Mouse (Mus musculus): ENCODE data around the gene Olfr736. TPM values are rescaled to one million over a fixed set of nuclear protein-coding genes. Genes with fewer than 3 reads are reported as not detected.

Gene Olfr736
- polyA plus RNA-seq, 1 experiment from 2014 or later, result not detected

Other genes with a start within 250 kb of the Olfr736 start
- gene Olfr728, start 238.5 kb upstream of the Olfr736 start, polyA plus RNA-seq (2015; fragmentation: Nextera tagmentation; extraction: Ambion mirVana), result not detected in 2 replicates
- not detected in 2 replicates for gene Olfr729, start 228.3 kb upstream of the Olfr736 start, polyA plus RNA-seq (2015; fragmentation: Nextera tagmentation; extraction: Ambion mirVana)
- gene Olfr730, start 193.0 kb upstream of the Olfr736 start, polyA plus RNA-seq (2015; fragmentation: Nextera tagmentation; extraction: Ambion mirVana), result not detected in 2 replicates
- gene Olfr731, start 139.3 kb upstream of the Olfr736 start, polyA plus RNA-seq (2015; fragmentation: Nextera tagmentation; extraction: Ambion mirVana), result not detected in 2 replicates
- not detected in 2 replicates for gene Olfr732, start 97.0 kb upstream of the Olfr736 start, polyA plus RNA-seq (2015; fragmentation: Nextera tagmentation; extraction: Ambion mirVana)
- not detected in 2 replicates for gene Olfr733, start 79.6 kb upstream of the Olfr736 start, polyA plus RNA-seq (2015; fragmentation: Nextera tagmentation; extraction: Ambion mirVana)
- not detected in 2 replicates for gene Olfr734, start 54.4 kb upstream of the Olfr736 start, polyA plus RNA-seq (2015; fragmentation: Nextera tagmentation; extraction: Ambion mirVana)
- not detected in 2 replicates for gene Olfr735, start 32.3 kb upstream of the Olfr736 start, polyA plus RNA-seq (2015; fragmentation: Nextera tagmentation; extraction: Ambion mirVana)
- 0.05 and 0.10 TPM in 2 replicates for gene Tlr11, start 23.2 kb upstream of the Olfr736 start, polyA plus RNA-seq (2015; fragmentation: Nextera tagmentation; extraction: Ambion mirVana)
- not detected in 2 replicates for gene Olfr738, start 26.4 kb downstream of the Olfr736 start, polyA plus RNA-seq (2015; fragmentation: Nextera tagmentation; extraction: Ambion mirVana)
- gene Olfr739, start 37.5 kb downstream of the Olfr736 start, polyA plus RNA-seq (2015; fragmentation: Nextera tagmentation; extraction: Ambion mirVana), result not detected in 2 replicates
- not detected in 2 replicates for gene Olfr740, start 64.4 kb downstream of the Olfr736 start, polyA plus RNA-seq (2015; fragmentation: Nextera tagmentation; extraction: Ambion mirVana)
- not detected in 2 replicates for gene Olfr741, start 91.6 kb downstream of the Olfr736 start, polyA plus RNA-seq (2015; fragmentation: Nextera tagmentation; extraction: Ambion mirVana)
- gene Olfr742, start 122.4 kb downstream of the Olfr736 start, polyA plus RNA-seq (2015; fragmentation: Nextera tagmentation; extraction: Ambion mirVana), result not detected in 2 replicates
- gene Olfr743, start 140.7 kb downstream of the Olfr736 start, polyA plus RNA-seq (2015; fragmentation: Nextera tagmentation; extraction: Ambion mirVana), result not detected in 2 replicates
- gene Olfr744, start 233.7 kb downstream of the Olfr736 start, polyA plus RNA-seq (2015; fragmentation: Nextera tagmentation; extraction: Ambion mirVana), result not detected in 2 replicates